Mouse (Mus musculus): ENCODE measurements at regions not wholly inside any gene's neighbourhood (a gene's known extent, or its start where the extent isn't known, plus 50 kb on each side); places are given as distances from the start of the nearest gene placed in this dataset.
"Not testable (repeated sequence)": the region's sequence is repeated elsewhere in the genome, so short reads cannot be mapped to it uniquely, and the experiment has no call there.

GRCm38 (mm10) chr1:101902826-101903210 is 2130.3 kb downstream of the Cntnap5b start:
- not testable (repeated sequence) for TF ChIP-seq CTCF (IDR thresholded peaks at IDR 0.05 in 2 of 3, conservative IDR thresholded peaks at IDR 0.05 in 1 of 3; ENCODE audit: control insufficient read depth in 1 of 3, insufficient read depth in 1 of 3, low read depth in 2 of 3, low read length in 3 of 3, poor library complexity in 1 of 3, severe bottlenecking in 1 of 3); SIN3A (IDR thresholded peaks at IDR 0.05; ENCODE audit: low read length); KAT2A (conservative IDR thresholded peaks at IDR 0.05; ENCODE audit: low read depth, low read length); CHD1 (IDR thresholded peaks at IDR 0.05; ENCODE audit: low read depth, low read length); RAD21 (IDR thresholded peaks at IDR 0.05; ENCODE audit: low read depth, low read length); POLR2AphosphoS5 (IDR thresholded peaks at IDR 0.05; ENCODE audit: borderline replicate concordance, low read depth, low read length); MYC (IDR thresholded peaks at IDR 0.05; ENCODE audit: low read depth, low read length); ELF1 (IDR thresholded peaks at IDR 0.05; ENCODE audit: low read depth, low read length); EP300 (IDR thresholded peaks at IDR 0.05; ENCODE audit: low read depth in 1 of 2, low read length in 2 of 2); TAL1 (IDR thresholded peaks at IDR 0.05; ENCODE audit: low read length); E2F4 (IDR thresholded peaks at IDR 0.05; ENCODE audit: borderline replicate concordance, low read depth, low read length); ETS1 (IDR thresholded peaks at IDR 0.05; ENCODE audit: low read depth, low read length)
- TF ChIP-seq POLR2A (IDR thresholded peaks at IDR 0.05; ENCODE audit: control insufficient read depth in 1 of 2, insufficient read depth in 1 of 2, low read depth in 1 of 2, low read length in 2 of 2, poor library complexity in 1 of 2) (peak in 1 of 2 experiments; percentile 27; a peak in 1 of 4 replicates), MAX (IDR thresholded peaks at IDR 0.05; ENCODE audit: low read length) (peak; percentile 43; the same call in 1 of the 2 replicates)
